Mouse (Mus musculus): ENCODE results near the gene Pigp. TPM values are rescaled to one million over a fixed set of nuclear protein-coding genes. Genes with fewer than 3 reads are reported as not detected.

Gene Pigp
- polyA plus RNA-seq (2017; shearing (Covaris generic)), result 100 to 1,000 TPM in 1 of 2 experiments, 10 to 100 TPM in 1; 98.8 to 103 TPM

DNA sequence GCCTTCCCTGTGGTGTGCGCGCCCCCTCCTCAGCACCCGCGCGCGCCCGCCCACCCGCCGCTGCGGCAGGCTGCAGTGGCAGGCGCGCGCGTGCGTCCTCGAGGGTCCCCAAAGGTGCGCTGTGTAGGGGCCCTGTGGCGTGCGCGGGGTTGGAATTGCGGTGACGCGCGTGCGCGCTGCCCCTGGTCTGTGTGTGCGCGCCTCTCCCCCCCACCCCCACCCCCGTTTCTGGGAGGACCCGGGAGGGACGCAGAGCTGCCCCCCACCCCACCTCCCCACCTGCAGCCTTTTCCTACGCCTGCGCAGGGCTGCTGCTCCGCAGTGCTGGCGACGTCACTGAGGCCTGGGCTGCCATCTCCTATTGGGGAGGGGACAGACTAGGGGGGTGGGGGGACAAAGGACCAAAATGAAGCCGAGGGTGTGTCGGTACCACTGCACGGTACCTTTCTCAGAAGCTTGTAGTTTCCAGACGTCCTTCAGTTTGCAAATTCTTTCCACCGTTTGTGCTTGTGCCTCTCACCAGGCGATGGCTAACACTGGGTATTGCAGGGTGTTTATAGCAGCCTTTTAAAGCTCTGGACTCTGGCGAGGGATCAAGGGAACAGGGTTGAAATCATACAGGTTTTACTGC is at the start of gene Pigp:
TSS of gene Pigp (minus strand) at position 542 of the 631 bp plus-strand sequence.

DNA sequence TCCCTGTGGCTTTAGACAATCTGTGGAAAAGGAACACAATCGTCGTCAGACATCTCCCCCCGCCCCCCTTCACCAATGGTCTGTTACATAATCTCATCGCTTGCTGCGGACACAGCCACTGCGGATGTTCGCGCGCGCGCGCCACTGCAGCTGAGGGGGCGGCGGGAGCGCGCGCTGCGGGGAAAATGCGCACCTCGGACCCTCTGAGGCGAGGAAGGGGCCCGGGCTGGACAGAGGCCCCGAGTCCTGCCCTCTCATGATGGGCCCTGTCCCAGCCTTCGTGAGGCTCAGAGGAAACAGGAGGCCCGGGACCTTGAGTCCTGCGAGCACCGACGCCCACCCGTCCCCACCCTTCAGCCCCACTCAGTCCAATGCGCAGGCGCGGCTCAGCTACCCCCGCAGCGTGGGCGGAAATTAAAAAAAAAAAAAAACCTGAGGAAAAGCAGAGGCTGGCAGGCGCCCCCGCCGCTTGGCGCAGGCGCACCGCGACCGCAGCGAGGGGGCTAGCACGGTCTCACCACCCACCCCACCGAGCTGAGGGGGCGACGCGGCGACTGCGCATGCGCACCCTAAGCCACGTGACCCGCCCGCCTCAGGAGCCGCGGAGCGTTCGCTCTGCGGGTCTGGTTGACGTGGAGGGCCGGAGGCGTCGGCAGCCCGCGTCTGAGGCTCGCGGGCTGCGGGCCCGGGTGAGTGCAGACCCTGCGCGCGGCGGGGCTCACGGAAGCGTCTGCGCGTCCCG is 1.3 kb downstream of the Pigp start, which contains the start of gene Ttc3:
TSS of gene Ttc3 (plus strand) at position 446 of the 742 bp plus-strand sequence.

DNA sequence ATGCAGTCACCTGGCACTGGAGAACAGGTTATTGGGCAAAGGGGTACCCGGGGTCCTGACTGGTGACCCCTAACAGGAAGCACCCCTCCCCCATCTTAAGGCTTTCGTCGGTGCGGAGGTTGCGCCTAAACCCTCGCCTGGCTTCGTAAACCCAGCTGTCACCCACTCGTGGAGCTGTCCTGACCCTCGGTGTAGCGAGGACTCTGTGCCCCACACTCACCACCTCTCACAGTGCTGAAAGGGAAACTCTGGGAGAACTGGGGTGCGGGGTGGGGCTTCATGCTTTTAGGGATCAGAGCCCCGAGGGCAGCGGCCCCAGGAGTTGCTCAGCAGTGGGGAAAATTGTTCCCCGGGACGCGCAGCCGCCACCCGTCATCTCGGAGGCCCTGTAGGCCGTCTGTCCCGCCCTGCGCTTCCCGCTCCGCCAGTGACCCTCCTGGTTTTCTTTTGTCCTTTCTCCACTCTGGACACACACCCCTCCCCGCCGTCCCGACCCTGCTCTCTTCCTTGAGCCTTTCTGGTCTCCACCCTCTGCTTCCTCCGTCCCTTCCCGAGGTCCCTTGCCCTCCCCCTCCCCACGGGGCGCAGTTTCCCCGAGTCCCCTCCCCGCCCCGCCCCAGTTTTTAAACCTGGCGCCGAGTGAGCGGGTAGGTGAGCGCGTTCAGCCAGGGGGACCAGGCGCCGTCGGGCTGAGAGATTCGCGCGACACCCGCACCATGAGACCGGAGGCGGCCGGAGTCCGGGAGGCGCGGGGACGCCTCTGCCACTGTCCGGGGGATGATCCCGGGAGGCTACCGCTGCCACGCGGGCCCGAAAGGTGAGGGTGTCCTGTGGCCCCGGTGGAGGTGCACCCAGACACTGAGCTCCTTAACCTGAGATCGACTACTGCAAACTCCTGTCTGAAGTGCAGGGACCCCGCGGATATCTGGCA is 43.6 kb downstream of the Pigp start, which contains the start of gene Ripply3:
TSS of gene Ripply3 (plus strand) at position 640 of the 931 bp plus-strand sequence.

DNA sequence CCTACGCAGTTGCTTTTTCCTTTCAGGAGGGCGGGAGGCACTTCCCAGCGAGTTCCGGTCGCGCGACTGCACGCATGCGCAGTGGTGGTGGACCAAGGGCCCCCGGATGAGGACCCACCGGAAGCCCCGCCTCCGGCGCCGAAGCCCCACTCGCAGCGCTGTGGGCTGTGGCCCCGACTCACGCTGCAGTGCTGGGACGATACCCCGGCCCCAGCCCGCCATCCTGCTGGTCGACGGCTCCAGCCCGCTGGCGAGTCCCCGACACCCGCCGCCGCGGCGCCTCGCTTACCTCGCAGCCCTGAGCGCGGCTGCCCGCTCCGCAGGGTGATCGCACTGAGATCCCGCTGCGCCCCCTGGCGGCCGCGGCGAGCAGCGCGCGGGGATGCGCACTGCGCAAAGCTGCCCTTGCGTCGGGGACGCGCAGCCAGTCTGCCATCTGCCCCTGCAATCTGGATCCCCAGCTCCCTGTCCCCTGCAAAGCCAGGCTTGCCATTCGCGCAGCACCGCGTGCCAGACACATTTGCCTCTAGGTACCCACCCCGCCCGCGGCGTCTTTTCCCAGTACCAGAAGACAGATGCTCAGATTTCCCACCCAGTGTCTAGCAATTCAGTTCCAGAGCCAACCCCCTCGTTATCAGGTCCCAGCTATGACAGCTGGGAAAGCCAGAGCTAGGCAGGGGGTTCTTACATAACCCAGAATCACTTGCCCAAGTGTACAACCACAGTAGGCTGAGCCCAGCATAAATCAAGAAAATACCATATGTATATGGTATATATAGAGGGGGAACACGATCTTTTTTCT is 58.2 kb downstream of the Pigp start, which contains the start of gene Hlcs:
TSS of gene Hlcs (minus strand) at position 343 of the 802 bp plus-strand sequence.

Other genes starting within 250 kb of the Pigp start
- 10 to 100 TPM; 16.9 to 17.1 TPM for gene Hlcs, start 58.3 kb downstream of the Pigp start, polyA plus RNA-seq (2017; shearing (Covaris generic))
- gene Ripply3, start 43.4 kb downstream of the Pigp start, polyA plus RNA-seq (2017; shearing (Covaris generic)), result 1 to 10 TPM; 1.0 to 3.4 TPM
- gene Ttc3, start 1.2 kb downstream of the Pigp start, polyA plus RNA-seq (2017; shearing (Covaris generic)), result 10 to 100 TPM; 76.5 to 90.2 TPM
- gene Vps26c, start 155.0 kb upstream of the Pigp start, polyA plus RNA-seq (2017; shearing (Covaris generic)), result 10 to 100 TPM; 74.4 to 77.8 TPM
- gene Dyrk1a, start 198.2 kb upstream of the Pigp start, polyA plus RNA-seq (2017; shearing (Covaris generic)), result 10 to 100 TPM; 34.8 to 40.2 TPM